Mouse (Mus musculus): Measurements from ENCODE around the gene Fgd2.
"Not testable (repeated sequence)": the region's sequence is repeated elsewhere in the genome, so short reads cannot be mapped to it uniquely, and the experiment has no call there.

The Fgd2 gene

DNA sequence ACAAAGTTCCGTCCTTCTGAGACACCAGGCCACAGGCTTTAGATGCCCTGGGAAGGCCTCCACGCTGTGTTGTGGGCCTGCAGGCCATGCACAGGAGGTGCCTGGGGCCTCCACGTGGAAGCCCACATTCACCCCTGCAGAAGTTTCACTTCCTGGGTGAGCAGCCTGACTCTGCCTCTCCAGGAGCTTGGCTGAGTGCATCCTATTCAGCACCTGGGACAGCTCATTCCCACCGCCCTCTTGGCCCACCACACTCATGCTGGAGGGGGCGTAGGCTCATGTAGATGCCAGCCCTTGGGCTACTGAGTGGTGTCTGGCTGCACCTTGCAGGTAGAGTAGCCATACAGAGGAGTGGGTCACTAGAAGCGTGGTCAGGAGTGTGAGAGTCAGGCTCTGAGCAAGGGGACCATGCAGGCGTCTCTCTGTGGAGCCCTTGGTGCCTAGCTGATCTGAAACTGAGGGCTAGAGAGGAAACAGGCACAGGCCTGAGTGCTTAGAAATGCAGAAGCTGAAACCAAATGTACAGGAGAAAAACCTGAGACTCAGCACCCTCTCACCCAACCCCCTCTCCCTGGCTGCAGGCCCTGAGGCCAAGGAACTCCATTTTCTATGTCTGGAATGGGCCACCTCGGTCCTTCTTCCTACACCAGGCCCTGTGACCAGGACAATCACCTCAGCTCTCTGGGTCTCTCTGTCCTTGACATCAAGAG is 1.4 kb downstream of the Fgd2 start:
- no peak for DNase-seq (ENCODE audit: low read depth, low spot score)

DNA sequence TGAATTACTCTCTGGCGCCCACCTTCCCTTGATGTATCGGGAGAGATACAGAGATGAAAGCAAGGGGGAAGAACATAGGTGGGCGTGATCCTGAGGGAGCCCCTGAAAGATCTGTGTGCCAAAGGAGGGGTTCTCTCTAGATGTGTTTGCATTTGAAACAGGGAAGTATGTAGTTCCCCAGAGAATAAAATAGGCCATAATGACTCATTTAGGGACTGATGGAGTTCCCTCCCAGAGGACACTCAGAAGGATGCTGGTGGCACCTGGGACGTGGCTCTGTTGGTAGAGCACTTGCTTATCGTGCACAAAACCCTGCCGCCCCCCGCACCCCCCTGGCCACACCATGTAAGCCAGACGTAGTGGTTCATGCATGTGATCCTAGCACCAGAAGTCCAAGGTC is 2.4 kb downstream of the Fgd2 start:
- DNase-seq (ENCODE audit: low read depth, low spot score), result no peak

DNA sequence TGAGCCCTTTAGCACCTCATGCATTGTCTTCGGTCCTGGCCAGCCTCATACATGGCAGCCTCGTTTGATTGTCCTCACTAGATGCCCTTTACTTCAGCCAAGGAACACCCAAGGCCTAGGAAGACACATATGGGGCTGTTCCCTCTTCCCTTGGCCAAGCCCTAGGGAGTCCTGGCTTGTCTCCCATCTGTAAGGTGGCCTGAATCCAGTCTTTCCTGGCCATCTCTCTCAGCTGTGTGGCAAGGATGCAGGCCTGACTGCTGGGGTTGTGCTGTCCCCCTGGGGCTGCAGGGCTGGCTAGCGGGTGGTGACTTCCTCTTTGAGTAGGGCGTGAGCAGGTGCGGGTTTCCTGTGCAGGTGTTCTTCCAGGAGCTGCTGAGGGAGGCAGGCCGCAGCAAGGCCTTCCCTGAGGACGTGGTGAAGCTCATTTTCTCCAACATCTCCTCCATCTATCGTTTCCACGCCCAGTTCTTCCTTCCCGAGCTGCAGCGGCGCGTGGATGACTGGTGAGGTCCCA is 4.4 kb downstream of the Fgd2 start:
- no peak for DNase-seq (ENCODE audit: low read depth, low spot score)

DNA sequence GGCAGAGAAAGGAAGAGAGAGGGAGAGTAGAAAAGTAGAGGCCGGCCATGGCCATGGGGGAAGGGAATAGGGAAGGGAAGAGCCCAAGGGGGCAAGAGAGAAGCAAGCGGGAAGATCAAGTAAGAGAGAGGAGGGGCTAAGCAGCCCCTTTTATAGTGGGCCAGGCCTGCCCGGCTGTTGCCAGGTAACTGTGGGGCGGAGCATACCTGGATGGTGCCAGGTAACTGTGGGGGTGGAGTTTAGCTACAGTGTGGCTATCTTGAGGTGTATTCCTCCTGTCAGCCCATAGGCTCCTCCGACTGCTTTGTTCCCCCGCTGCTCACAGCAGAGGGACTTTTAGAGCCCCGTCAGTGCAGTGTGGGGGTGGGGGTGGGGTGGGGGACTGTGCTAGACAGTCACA is 8.0 kb downstream of the Fgd2 start:
- no peak for DNase-seq (ENCODE audit: low read depth, low spot score)

DNA sequence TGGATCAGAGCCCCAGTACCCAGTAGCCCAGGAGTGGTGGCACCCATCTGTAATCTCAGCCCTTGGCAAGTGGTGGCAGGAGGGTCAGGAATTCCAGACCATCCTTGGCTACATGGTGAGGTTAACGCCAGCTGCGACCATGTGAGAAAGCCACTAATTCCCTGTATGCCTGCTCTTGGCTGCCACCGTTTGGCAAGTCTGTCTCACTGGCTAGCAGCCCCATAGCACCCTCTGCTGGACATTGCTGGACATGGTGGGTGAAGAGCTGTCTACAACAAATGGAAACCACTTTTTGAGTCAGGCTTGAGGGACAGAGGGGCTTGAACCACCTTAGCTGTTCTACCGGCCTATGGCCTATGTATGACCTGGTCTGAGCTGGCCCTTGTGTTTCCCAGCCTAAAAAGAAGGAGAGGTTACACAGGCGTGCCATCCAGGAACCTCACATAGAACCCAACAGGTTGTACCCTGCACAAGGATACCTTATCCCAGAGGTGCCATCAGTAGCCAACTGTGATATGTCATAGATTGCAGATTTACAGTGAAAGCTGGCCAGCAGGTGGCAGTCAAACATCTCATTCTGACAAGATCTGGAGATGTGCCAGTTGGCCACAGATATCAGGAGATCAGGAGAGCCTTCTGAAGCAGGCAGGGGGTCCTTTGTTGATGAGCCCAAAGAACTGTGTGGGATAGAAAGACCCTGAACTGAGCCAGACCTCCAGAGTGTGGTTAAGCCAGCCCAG is 10.4 kb downstream of the Fgd2 start:
- DNase-seq (ENCODE audit: low read depth, low spot score), result peak; percentile 92

DNA sequence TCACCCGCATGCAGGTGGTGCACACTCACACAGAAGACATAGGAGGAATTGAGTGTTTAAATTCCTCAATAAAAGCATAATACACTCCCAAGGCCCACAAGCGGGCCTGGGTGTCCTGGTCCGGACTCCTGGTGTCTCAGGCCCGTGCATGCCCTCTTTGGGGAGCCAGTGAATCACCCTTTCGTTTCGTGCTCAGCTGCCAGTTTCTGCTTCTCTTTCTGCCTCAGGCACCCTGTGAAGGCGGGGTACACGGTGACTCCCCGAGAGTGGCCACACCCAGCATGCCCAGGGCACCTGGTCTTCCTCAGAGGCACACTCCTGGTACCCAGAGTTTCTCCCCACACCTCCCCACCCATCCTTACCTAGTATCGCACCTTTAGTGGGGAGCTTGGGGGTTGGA is 15.2 kb downstream of the Fgd2 start:
- no peak for DNase-seq (ENCODE audit: low read depth, low spot score)

DNA sequence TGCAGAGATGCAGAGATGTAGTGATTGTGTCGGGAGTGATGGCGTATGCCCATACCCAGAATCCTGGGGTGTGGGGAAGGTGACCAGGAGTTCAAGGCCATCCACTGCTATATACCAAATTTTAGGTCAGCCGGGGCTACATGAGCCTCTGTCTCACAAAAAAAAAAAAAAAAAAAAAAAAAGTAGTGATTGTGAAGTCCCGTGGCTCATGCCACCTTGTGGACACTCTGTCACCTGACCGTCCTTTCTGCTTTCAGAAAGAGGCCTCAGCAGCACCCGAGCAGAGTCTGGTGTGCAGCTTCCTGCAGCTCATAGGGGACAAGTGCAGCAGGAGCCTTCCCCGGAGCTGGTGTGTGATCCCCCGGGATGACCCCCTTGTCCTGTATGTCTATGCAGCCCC is 17.3 kb downstream of the Fgd2 start:
- no peak for DNase-seq (ENCODE audit: low read depth, low spot score)

DNA sequence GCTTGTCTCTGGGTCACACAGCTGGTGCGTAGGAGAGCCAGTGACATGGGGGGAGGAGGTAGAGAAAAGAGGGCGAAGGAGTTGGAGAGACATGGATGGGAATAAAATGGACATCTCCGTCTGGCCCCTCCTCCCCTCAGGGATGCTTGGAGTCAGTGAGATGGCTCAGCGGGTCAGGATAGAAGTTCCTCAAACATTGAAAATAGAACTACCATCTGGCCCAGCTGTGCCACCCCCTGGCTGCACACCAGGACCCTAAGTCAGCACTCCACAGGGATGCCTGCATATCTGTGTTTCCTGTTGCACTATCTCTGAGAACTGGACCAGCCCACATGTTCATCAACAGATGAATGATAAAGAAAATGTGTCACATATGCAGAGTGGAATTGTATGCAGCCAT is 19.5 kb downstream of the Fgd2 start:
- no peak for DNase-seq (ENCODE audit: low read depth, low spot score)

DNA sequence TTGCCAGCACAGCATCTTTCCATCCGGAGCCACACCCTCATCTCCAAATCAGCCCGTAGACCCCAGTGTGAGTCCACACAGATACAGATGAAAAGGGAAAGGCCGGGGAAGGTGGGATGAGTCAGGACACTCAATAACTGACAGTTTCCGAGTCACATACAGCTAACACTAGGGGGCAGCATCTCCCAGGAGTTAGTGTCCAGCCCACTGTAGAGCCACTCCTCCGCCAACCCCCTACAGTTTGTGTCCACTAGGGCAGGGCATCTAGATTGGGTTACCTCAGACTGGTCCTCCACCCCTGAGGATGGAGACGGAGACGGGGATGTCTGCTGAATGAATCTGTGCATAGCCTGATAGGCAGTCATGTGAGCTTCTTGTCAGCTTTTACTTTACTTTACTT is 20.8 kb downstream of the Fgd2 start:
- DNase-seq (ENCODE audit: low read depth, low spot score), result peak; percentile 76

DNA sequence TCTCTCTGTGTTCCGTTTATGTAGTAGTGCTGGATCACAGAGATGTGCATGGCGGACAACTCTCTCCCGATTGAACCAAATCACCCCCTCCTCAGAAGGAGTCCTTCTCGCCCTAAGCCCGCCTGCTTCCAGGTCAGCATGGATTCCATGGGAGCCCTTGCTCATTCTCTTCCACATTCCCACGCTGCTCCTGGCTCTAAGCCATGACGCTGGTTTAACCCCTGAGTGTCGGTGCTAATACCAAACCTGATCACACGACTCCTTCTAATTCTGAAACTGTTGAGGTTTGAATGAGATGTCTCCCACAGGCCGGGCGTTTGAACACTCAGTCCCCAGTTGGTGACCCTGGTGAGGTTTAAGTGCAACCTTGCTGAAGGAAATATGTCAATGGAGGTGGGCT is 21.7 kb downstream of the Fgd2 start:
- DNase-seq (ENCODE audit: low read depth, low spot score), result no peak

DNA sequence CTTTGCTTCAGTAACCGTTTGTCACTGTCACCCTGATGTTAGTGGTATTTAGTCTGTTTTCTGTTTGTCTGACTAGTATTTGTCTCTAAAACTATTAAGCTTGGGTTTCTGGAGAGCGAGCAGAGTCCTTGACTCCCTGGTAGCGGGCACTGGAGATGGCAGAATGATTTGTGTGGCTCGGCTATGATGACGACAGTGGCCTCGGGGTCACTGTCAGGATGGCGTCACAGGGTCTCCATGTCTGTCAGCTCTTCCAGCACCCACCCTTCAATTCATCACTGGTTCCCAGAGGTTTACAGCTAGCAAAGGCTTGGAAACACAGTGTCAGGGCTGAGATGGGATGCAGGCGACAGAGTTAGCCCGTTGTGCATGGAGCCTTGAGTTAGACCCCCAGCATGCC is 23.2 kb downstream of the Fgd2 start:
- no peak for DNase-seq (ENCODE audit: low read depth, low spot score)

DNA sequence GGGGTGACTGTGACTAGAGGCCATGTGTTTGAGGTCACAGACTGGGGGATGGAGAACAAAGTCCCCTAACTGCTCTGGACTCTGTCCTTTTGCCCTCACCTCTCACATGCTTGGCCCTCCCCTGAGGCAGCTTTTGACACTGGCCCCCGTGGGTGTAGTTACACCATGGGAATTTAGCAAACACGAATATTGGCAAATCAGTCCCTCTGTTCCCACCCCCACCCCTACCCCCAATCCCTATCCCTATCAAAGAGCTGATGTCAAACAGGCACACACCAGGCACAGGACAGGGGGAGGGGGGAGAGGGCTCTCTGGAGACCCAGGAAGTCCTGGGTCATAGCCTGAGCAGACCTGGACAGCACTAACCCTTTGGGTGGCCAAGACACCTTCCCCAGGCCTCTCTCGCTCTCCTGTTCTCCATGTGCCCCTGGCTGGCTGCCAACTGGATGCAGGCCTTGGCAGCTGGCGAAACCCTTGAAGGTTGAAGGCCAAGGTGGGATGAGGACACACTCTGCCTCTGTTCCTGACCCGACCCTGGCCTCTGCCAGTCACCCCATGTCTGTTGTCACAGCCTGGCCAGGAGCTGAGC is 24.2 kb downstream of the Fgd2 start:
- DNase-seq (ENCODE audit: low read depth, low spot score), result no peak

DNA sequence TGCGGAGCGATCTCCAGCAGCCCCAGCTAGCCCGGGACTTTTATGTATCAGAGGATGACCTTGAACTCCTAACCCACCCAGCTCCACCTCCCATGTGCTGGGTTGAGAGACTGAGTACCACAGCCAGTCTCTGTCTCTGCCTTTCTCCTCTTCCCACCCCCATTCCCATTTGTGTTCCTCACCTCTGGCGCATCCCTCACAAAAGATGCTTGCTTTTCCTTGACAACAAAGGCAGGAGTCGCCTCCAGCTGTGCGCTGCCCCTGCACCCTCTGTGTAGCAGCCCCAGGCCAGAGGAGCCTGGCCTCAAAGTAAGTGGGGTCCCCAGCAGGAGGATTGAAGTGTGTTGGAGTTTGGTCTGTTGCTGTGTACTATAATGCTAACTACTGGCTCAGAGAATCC is 25.0 kb downstream of the Fgd2 start:
- DNase-seq (ENCODE audit: low read depth, low spot score), result no peak

DNA sequence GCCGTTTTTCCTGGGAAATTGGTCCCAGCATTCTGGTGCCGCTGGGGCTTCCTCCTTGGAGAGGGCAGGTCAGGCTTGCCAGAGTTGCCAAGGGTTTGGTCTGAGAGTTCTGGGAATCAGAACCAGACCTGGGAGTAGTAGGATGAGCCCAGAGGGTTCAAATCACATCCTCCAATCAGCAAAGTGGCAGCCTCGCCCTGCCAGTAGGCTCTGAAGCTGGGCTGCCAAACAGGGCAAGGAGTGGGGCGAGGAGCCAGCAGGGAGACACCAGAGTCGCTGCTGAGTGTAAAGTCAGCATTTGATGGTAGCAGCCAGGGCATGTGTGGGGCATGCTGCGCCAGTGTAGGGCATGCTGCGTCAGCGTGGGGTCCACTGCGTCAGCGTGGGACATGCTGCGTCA is 28.3 kb downstream of the Fgd2 start:
- DNase-seq (ENCODE audit: low read depth, low spot score), result no peak

DNA sequence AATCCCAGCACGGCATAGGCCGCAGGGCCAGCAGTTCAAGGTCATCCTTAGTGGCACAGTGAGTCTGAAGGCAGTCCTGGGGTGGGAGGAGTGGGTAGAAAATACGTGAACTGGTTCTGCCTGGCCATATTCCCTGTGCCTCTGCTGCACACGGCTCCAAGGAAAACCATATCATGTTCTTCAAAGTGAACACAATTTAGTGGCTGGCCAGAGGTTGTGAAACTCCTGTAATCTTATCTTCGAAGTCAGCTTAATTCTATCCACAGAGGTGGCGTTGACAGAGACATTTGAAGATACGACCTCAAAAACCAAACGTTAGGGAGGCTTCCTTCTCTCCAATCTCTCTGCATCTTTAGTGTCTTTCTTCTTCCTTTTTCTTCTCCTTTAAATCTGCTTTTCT is 30.6 kb downstream of the Fgd2 start:
- no peak for DNase-seq (ENCODE audit: low read depth, low spot score)

DNA sequence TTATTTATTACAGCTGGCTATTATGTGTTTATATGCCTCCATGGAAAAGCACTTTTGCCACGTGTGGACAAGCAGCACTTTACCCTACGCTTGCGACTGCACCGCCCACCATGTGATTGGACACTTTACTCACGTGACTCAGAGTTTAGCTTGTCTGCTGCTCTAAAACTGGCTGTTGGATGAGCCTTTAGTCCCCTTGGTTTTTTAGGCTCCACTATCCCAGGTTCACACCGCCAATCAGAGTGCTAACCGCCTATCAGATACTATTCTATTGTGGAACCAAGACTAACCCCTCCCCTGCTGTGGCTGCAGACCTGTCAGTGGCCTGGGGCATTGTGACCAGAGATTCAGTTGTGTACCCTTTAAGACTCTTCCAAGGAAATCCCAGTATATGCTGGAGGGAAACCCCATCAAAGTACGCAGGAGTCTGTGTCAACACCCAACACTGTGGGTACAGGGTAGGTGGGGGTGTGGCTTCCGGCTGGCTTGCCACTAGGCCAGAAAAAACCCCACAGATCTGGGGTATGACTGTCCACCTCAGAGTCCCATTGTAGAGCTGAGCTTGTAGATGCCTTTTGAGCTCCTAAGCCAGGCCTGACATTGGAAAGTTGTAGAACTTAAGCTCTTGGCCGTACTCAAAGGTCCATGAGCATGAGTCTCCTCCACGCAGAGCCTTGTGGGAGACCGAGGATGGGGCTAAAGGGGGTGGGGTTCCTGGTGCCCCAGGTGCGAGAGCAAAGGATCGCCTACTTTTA is 32.8 kb downstream of the Fgd2 start:
- no peak for DNase-seq (ENCODE audit: low read depth, low spot score)

DNA sequence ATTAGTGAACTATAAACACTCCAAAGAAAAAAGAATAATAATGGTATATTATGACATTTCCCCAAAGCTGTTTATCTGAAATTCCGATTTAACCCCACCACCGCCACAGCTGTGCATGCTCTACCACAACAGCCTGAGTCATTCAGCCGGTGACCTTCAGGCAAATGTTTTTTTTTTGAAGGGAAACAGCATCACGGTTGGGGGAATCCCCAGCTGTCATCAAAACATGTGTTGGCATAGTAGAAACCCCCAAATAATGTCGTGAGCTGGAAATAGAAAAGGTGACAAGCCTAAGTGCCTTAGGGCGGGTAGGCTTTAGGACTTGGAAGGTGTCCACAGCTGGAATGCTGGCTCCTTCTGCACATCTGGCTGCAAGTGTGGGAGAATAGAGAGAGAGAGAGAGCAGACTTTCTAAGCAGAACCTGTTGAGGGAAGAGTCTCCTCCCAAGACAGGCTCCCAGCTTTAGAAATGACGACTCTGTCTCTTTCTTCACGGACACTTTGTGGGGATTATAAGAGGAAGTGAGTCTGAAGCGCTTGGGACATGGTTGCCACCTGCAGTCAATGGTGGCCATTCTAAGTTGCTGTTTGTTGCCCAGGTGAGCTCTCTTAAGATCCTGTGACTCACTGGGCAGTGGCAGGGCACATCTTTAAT is 33.5 kb downstream of the Fgd2 start:
- no peak for DNase-seq (ENCODE audit: low read depth, low spot score)

DNA sequence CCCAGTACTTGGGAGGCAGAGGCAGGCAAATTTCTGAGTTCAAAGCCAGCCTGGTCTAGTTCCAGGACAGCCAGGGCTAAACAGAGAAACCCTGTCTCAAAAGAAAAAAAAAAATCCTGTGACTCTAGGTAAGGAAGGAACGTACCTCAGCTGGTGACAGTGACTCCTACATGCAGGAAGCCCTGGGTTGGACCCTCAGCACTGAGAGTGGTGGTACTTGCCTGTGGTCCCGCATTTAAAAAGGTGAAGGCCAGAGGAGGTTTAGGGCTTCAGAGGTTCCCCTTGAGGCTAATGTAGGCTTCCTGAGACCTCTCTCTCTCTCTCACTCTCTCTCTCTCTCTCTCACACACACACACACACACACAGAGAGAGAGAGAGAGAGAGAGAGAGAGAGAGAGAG is 34.0 kb downstream of the Fgd2 start:
- DNase-seq (ENCODE audit: low read depth, low spot score), result not testable (repeated sequence)

DNA sequence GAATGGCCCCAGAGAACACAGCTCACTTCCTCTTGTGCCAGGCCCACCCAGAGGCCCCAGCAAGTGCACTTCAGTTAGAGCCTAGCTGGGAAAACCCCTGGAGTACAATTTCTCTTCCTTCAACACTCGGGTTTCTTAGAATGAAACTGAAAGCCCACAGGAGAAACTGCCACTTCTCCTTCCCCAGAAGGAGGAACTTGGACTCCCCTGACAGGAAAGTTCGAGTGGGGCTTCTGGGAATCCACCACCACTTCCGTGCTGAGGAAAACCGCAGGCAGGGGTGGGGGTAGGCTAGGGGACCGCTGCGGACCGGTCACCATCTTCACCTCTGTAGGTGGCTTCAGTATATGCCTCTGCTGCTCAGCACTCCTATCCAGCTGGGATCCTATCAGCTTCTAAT is 34.7 kb downstream of the Fgd2 start:
- DNase-seq (ENCODE audit: low read depth, low spot score), result no peak

DNA sequence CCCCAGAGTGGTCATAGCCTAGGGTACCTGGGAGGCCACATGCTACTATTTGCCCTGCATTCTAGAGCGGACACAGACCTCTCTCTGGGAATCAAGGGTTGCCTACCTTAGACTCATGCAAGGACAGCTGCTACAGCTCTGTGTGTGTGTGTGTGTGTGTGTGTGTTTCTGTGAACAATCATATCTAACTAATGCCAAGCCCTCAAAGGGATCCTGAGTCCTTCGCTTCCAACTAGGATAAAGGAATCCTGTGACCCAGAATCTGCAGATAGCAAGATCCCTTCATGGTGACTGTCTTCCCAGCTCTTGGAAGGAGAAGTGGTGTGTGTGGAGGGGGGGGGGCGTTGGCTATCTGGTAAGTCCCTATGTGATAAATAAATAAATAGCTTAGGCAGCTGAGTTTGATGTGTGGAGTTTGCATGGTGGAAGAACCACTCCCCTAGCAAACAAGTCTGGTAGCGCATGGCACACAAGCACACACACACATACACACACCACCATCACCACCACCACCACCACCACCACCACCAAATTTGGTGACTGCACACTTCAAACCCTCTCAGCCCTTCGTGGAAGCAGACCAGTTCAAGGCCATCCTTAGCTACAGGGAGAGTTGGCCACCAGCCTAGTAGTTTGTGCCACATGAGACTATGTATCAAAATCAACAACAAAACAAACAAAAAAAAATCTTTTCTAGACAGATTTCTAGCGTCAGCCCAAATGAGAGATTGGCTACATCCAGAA is 35.5 kb downstream of the Fgd2 start:
- no peak for DNase-seq (ENCODE audit: low read depth, low spot score)

DNA sequence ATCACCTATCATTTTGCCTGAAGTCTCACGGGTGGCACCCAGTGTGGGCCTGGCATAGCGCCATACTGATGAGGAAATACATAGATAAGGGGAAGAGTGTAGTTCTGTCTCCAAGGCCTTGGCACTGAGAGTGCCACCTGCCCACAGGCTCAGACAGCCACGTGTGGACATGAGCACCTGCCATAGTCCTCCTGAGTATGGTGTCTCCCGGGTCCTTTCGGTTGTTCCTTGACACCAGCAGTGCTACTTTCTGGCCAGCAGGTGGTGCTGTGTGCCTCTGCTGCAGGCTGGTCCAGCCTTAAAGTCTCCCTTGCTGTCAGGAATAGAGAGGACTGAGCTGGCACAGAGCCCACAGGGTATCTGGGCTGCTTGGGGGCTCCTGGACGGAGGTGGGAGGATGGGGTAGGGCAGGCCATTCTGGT is 36.1 kb downstream of the Fgd2 start:
- DNase-seq (ENCODE audit: low read depth, low spot score), result peak; percentile 91

Measured in forelimb bud, embryonic 11.5 days (tissue).